Mouse (Mus musculus): ENCODE data around the gene Ppp1r7.

DNA sequence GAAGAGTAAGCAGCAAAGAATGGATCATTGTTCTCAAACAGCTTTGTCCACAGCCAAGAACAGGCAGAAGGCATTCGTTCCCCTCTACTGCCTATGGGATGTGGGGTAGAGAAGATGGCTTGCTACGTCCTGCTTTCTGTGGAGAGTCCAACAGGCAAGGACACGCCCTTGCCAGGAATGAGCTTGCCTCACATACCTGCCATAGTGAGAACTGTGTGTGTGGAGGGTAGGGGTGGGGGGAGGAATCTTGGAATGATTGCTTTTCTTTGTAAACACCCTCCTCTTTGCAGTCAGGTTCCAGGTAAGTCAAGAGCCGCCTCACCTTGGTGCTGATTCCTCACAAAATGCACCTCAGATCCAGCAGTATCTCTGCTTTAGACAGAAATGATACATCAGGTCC lies 42.9 kb upstream of the Ppp1r7 start:
- no peak for TF ChIP-seq CTCF (IDR thresholded peaks at IDR 0.05; ENCODE audit: borderline replicate concordance, insufficient read depth, low read depth, low read length)
- TF ChIP-seq POLR2A (IDR thresholded peaks at IDR 0.05; ENCODE audit: borderline replicate concordance, insufficient read depth, low read length) = no peak

Data from cerebellum, adult 2 months (tissue).